Mouse (Mus musculus) layer of hippocampus, adult 8-10 months (tissue): ENCODE measurements at regions not wholly inside any gene's neighbourhood (a gene's known extent, or its start where the extent isn't known, plus 50 kb on each side); places are given as distances from the start of the nearest gene placed in this dataset.
"Not testable (repeated sequence)": the region's sequence is repeated elsewhere in the genome, so short reads cannot be mapped to it uniquely, and the experiment has no call there.

Source experiments
- DNase-seq, 2 experiments: peaks; one replicate each; pipeline ENCODE4 v3.0.0; 2022; ENCODE audit warnings: low spot score in 2 of 2

DNA sequence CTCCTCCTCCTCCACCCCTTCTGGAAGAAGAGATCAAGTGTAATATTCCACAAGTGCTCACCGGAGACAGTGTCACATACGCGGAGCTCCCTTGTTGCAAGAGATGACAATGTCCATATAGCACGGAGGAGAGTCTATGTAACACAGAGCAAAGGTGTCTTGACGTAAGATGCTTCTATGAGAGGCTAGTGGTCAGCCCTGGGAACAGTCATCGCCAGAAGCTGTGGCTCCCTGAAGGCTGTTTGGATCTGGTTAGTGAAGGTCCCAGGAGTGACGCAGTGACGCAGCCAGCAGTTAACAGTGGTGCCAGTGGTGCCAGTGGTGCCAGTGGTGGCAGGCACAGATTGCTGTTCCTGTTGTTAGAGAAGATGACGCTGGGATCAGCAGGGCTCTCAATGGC lies 66.9 kb downstream of the Twistnb start:
- no peak for DNase-seq

DNA sequence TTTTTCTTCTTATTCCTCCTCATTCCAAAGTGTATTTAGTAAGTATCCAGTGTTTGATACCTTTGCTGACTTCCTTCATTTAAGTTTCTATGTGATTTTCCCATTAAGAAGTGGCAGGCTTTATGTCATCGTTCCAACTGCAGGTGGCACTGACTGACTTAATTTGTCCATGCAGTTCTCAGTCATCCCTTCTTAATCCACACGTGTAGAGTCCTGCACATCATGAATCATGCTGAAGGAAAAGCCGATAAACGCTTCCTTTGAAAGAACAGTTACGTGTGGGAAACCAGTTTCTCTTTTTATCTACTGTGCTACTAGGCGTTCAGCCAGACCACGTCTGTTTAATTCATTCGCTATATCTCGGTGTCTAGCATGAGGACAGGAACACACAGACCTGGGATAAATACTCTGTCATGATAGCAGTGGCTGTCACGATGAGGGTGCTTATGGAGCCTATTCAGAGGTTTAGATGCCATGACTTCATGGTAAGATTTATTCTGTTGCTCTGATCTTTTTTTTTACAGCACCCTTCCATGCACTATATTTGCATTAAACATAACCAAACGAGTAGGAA lies 68.0 kb downstream of the Twistnb start:
- peak; percentile 5 to 17 for DNase-seq

DNA sequence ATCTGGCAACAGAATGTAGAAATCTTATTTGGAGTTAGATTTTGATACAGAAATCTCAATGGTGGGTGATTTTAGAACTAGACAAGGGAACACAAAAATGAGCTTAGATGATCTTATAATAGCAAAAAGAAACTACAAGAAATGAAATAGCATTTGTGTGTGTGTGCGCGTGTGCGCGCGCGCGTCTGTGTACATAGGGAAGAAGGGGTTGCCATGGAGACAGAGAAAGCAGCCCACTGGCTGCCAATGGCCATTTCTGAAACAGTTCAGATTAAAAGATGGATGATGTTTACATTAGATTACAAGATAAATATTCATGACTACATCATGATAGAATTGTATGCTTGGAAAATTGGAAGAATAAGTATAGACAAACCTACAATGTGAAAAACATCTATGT lies 112.1 kb downstream of the Twistnb start:
- DNase-seq, result peak in 1 of 2 experiments; percentile 5

DNA sequence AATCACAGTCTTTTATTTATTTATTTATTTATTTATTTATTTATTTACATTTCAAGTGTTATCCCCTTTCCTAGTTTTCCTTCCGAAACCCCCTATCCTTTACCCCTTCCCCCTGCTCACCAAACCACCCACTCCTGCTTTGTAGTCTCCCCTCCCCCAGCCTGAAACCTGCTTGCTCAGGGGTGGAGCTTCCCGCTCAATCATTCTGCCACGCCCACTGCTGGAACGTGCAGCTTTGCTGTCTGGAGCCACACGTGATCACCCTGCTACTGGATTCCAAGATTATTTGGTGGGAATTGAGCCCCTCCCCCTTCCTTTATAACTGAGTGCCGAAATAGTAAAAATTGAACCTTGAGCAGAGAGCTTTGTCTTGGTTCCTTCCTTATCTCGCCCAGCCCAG lies 122.2 kb downstream of the Twistnb start:
- not testable (repeated sequence) for DNase-seq

DNA sequence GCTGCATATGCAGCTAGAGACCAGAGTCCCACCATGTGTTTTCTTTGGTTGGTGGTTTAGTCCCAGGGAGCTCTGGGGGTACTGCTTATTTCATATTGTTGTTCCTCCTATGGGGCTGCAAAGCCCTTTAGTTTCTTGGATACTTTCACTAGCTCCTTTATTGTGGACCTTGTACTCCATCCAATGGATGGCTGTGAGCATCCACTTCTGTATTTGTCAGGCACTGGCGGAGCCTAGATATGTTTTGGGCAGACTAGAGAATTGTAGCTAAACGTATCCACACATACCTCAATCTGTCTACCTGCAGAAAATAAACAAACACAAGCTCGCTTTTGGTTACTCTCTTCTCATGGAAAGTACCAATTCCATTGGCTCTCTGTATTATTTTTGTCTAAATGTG lies 122.8 kb downstream of the Twistnb start:
- DNase-seq, result no peak

DNA sequence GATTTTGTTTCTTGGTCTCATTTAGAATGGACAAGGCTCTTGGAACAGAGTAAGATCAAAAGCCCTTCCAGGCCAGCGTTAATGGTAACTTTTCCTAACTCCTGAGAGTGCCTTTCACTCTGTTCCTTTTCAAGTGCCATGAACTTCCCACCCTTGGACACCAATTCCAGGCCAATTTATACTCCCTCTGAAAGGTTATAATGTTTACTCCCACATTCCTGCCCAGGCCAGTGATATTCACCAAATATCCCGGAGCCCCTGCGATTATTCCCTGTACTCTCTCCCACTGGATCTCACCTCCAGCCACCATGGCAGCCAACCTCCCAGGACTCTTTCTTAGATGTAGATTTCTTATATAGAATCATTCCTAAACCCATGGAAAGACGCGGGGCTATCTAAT lies 123.2 kb downstream of the Twistnb start:
- DNase-seq, result no peak

DNA sequence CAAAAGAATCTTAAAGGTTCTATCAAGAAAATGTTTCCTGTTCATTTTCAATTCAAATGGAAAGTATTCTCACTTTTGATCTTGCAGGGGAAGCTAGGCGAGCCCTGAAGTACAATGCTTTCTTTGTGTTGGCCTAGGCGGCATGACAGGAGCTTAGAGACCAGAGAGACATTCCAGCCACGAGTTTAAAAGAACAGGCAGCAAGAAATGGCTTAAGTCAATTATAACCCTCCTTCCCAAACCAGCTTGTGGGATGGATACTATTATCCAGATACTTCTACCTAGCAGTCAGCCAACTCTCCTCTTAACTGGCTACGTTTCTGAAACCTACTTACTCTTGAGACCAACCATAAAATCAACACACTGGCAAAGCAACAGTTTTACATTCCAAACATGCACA lies 124.3 kb downstream of the Twistnb start:
- no peak for DNase-seq

DNA sequence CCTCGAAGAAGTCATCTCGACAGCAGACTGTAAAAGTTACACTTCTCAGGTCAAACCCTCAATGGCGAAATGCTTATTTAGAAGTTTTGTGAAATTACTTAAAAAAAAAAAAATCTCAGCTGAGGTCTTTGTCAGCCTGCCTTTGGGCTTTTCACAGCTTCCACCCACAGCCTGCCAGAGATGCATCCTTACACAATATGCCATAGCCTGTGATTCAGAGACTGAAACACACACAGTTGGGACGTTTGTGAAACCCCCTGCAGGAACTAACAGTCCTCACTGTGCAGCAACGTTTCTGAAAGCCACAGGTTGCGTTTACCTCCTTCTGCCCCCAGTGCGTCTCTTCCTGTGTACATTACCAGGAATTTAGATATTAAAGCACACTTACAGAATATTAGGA lies 131.7 kb downstream of the Twistnb start:
- peak in 1 of 2 experiments; percentile 20 for DNase-seq

DNA sequence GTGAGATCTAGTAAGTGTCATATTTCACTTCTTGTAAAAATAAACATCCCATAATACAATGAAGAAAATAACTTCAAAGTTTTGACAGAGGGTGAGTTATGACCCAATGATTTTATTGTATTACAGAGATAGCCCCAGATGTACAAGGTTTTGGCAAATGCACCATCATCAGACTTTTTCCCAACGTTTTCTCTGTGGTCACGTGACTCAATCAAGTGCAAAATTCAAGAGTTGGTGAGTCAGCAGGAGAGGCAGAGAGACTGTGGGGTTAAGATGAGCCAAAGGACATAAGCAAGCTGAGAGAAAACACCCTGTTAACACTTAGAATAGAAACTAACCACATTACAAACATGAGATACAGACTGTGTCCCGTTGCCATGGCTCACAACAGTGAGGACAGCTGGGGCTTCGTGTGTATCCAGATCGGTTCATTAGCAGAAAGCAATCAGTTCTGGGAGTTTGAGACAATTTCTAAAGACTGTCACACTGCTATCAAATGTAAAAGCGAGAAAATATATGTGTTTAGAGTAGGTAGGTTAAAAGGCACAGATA lies 148.5 kb downstream of the Twistnb start:
- DNase-seq, result peak; percentile 38 to 43

DNA sequence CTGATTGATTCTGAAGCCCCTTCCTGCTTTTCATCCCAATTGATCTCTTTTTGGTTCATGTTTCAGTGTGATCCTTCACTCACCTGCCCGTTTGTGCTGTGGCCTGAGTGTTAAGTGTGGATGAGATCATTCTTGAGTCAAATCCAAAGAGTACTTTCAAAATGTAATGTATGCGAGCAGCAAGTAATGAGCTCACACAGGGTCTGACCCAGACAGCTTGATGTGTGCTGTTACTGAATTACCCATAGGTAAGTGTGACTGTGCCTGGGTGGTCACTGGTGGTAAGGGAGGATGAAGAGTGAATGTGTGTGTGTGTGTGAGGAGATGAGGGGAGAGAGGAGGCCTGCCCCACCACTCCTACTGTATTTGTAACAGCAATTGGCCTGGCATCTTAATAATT lies 151.4 kb downstream of the Twistnb start:
- DNase-seq, result no peak

DNA sequence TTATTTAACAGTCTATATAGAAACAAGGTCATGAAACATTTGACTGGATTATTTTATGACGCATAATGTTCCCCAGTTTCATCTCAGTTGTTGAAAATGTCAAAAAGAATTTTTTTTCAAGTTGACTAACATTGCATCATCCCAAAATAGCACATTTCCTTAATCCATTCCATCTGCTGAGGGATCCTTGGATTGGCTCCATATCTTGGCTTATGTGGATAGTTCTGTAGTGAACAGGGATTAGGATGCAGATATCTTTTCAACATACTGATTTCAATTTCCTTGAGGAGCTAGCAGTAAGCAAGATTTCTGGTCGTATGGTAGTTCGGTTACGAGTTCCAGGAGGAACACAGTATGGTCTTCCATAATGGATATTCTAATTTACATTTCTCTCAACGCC lies 161.6 kb downstream of the Twistnb start:
- no peak for DNase-seq

DNA sequence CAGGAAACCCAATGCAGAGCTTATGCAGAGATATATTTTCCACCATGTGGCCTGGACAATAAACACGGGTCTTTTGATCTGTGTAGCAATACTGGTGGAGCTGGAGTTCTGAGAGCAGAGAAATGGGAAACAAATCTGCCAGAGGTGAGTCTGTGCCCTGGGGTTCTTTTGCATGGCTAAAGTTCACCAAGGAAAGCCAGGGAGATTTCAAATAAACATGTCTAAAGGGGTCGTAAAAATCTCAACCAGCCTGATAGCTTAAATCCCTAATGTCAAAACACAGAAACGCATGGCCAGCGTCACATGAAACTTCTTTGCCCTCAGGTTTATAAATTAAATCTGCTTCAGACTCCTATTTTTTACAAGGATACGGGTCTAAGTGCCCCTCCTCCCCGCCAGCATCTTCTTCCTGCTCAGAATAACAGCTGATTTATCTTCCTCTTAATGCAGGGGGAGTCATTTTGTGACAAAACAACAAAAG lies 163.0 kb downstream of the Twistnb start:
- DNase-seq, result no peak

DNA sequence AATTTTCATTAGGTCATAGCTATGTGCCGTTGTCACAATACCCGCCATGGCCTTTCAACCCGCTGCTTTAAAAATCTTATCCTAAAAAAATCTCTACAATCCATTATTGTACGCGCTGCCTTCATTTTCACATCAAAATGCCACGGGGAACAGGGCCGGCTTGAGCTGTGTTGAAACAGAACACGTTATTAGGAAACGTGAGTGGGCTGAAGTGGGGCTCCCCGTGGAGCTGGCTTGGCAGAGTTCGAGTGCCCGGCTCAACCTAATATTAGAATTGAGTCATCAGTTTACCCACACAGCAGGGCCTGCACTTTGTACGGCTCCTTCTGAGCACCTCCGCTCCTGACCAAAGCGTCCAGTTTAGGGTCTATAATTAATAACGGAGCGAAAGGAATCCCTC lies 163.5 kb downstream of the Twistnb start:
- no peak for DNase-seq

DNA sequence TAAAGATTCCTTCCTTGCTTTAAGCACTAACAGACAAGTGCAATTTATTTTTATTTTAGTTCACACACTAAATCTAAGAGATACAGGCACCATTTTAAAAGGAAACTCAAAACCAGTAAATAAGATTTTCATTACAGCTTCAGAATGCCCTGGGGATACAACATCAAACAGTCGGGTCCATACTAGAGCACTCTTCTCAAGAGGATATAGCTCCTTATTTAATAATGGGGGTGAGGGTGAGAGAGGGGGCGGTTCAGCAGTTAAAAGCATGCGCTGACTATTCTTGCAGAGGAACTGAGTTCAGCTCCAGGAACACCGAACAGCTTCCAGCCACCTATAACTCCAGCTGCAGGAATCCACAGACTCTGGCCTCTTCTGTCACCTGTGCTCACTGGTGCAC lies 164.2 kb downstream of the Twistnb start:
- DNase-seq, result no peak

DNA sequence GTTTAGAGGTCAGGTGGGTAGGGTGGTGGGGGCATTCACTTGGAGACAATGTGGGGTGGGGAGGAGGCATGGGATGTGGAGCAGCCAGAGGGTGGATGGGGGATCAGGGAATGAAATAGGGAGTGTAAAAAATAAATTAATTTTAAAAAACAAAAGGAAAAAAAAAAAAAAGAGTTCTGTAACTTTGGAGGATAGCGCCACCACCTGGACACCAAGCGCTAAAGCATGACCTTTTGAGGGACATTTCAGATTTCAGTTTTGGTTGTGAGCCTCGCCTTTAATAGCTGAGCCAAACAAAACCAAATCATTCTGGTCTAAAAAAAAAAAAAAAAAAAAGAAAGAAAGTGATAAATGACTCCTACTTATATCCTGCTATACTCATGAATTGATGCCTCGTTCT lies 176.0 kb downstream of the Twistnb start:
- DNase-seq, result no peak

DNA sequence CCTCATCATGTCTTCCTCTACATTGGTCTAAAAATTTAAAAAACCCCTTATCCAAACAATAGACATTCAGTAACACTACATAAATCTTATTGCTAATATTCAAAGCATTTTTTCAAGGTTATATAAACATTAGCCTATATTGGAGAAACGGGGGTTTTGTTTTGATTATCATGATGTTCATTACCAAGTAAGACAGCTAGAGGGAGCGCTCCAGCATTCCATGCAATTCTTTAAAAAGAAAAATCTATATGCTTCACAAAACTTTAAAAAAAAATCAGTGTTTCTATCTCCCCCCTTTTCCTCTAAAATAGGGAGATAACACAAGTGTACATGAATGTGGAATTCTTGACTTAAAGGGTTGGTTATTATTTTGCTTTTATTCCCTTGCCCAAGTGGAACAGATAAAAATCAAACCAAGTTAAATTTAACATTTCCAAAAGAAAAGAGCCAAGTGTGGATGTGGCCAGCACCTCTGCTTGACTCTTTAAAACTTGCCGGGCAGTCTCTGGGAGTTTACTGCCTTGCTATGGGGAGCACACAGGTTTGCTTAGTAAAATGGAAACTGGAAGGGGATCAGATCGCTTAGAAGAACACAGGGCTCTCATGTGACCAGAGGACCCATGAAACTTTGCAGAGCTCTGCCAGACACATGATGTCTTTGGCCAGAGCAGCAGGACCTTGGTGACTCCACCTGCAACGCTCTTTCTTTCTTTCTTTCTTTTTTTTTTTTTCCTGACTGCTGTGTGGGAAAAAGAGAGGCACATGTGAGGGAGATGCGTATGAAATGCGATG lies 178.6 kb downstream of the Twistnb start:
- DNase-seq, result no peak

DNA sequence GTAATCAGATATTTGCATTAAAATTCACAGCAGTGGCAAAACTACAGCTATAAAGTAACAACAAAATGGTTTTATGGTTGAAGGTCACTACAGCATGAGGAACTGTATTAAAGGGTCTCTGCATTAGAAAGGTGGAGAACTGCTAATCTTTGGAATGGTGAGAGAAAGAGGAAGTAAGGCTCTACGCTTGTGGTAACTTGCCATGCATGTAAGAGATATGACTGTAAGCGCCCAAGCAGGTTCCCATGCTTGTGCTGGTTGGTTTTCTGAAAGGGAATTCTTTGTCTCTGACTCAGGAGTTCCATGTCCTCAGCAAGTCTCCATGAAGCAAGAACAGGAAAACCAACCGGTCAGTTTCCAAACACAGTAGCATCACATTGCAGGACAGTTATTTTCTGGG lies 182.9 kb downstream of the Twistnb start:
- no peak for DNase-seq

DNA sequence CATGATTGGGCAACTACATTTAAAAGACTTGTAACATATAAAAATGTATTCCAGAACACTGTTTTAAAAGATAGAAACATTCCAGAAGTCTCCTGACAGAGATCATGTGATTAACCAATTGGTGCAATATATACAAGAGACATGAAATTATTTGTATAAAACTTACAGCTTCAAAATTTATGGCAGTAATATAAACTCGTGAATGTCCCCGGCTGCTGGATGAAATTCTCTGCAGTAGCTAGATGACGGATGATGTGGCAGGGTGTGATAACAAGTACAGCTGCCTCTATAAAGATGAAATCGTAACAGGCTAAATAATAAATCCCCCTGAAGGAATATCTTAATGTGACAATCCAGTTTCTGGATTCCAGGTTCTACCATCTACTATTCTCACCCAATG lies 191.0 kb downstream of the Twistnb start:
- DNase-seq, result no peak

DNA sequence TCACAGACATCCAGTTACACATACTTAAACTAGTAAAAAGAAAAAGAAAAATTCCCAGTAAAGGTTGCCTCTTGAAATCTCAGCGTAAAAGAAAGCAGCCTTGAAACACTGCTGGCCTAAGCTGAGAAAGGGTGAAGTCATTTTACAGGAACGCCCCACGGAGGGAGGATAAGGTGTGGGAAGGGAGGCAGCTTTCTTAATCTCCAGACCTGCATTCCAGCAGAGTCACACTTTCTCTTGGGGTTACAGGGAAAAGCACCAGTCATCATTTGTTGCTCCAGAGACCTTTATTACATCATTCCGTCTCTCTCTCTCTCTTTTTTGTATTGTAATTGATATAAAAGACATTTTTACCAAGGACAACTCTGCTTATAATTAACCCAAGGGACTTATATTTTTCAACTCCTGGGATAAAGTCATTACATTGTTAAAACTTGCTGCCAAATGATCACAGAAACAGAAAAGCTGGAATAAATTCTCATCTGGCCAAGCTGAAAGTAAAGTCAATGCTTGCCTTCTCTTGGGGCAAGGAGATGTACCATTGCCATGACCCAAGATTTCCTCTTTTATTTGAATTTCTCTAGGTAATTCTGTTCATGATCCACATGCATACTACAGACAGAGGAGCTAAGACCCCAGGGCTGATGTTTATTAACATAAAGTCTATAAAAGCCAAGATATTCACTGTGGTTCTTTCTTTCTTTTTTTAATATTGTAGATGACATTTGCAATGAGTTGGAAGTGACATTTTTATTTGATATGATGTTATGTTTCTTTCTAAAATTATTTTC lies 196.9 kb downstream of the Twistnb start:
- no peak for DNase-seq

DNA sequence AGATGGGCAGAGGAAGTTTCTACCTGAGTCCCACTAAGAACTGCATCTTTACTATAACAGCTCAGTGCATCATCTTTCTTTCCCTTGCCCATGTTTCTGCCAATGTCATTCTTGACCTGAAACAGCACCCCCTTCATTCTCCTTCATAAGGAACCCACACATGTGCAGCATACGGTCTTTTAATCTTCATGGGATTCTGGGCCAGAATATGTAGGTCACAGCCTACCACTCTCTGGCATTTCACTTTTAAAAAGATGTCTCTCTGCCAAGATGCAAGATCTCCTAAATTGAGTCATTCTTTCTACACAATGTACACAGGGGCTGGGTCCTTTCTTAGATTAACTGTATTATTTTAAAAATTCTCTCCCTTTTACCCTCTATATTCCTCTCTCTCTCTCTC lies 223.2 kb downstream of the Twistnb start:
- no peak for DNase-seq

DNA sequence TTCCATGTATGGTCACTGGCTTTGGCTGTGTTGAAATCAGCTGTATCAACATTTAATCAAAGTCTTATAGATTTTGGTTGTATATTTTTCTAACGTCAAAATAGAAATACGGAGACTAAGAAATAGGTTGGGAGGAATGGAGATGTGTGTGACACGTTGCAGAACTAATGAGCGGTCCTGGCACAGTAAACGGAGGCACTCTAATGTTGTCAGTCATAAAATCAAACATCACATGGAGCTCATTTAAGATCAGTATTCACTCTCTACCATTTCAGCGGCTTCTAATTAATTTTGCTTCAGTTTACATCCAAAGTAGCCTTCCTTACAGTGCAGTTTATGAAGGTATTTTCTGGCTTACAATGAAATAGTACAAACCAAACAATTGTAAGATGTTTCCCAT lies 246.1 kb downstream of the Twistnb start:
- DNase-seq, result no peak

DNA sequence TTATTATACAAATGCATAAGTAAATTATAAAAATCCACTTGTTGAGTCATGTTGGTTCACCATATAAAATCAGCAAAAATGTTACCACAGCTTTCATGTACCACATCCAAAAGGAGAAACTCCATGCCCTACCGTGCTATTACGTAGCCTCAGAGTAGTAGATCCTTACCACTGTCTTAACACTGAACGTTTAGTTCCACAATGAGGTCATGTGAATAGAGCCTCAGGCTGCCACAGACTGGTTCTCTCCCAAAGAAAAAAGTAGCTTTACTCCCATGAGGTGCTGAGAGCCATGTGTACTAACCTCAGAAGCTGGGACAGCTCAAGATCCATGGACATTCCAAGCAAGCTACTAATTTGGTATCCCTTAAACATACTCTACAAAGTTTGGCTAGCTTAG lies 235.4 kb upstream of the Ferd3l start:
- DNase-seq, result no peak
